Mouse (Mus musculus): ENCODE data around the gene Ppfibp2. TPM values are rescaled to one million over a fixed set of nuclear protein-coding genes. Genes with fewer than 3 reads are reported as not detected.
A peak's percentile ranks its signal among the peaks of the same experiment; 100 is the strongest.

Gene Ppfibp2
- total RNA-seq (2017), result 7.2 and 7.8 TPM in 2 replicates

- peak; percentile 70 for ATAC-seq (ENCODE audit: extremely low read depth, insufficient number of reproducible peaks, low FRiP score, poor library complexity, severe bottlenecking)
These were observed at the start of gene Ppfibp2 for GRCm38 (mm10) chr7:107594857-107595402. TSS of gene Ppfibp2 (plus strand) at chr7:107595207.

DNA sequence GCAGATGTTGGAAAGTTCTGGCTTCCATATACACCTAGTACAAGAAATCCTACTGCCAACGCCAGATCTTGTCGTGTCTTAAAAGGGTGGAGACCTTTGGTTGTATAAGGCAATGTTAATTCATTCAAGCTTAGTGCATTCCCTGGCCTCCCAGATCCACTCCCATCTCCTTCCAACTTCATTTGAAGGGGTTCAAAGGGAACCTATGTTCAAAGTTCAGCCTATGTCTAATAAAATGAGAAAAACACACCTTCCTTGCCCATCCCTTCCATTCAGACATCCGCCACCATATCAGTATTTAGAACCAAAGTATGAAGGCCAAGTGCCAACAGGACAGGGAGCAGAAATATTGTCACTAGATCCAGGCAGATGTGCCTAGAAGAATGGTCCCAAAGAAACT, 47.1 kb upstream of the Ppfibp2 start:
- ATAC-seq (ENCODE audit: extremely low read depth, insufficient number of reproducible peaks, low FRiP score, poor library complexity, severe bottlenecking), result no peak

GRCm38 (mm10) chr7:107553461-107553860, 41.5 kb upstream of the Ppfibp2 start:
- ATAC-seq (ENCODE audit: extremely low read depth, insufficient number of reproducible peaks, low FRiP score, poor library complexity, severe bottlenecking), result no peak

GRCm38 (mm10) chr7:107555906-107556305, 39.1 kb upstream of the Ppfibp2 start:
- no peak for ATAC-seq (ENCODE audit: extremely low read depth, insufficient number of reproducible peaks, low FRiP score, poor library complexity, severe bottlenecking)

DNA sequence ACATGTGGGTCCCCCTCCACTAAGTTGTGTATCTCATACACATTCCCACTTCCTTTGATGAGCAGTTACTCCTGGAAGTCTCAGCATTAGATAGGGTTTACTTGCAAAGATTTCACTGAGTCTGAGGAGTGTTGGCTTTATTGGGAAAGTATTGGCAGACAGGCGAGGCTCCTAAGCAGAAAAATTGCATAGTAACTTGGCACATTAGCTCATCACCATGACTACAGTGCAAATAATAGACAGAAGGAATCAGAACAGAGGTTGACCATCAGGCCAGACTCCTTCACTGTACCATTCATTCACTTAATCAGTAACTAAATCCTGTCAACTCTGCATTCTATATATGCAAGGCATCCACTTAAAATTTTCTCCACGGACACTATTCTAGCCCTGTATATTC, 34.3 kb upstream of the Ppfibp2 start:
- no peak for ATAC-seq (ENCODE audit: extremely low read depth, insufficient number of reproducible peaks, low FRiP score, poor library complexity, severe bottlenecking)

GRCm38 (mm10) chr7:107561584-107561983, 33.4 kb upstream of the Ppfibp2 start:
- ATAC-seq (ENCODE audit: extremely low read depth, insufficient number of reproducible peaks, low FRiP score, poor library complexity, severe bottlenecking), result no peak

DNA sequence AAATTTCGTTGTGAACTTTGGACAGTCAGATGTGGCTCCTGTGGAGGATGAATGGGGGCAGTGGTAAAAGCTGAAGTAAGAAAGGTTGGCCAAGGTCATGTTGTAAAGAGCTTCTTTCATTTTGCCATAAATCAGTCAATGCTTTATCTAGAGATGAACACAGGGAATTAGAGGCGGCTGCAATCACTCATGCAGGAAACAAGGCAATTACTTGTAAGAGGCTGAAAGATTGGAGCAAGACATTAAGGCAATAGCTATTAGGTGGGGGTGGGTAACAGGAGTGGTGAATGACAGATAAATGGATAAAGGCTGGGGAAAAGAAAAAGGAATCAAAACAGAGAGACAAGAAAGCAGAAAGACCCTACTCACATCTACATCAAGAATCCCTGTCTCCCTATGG, 31.3 kb upstream of the Ppfibp2 start:
- ATAC-seq (ENCODE audit: extremely low read depth, insufficient number of reproducible peaks, low FRiP score, poor library complexity, severe bottlenecking), result no peak

DNA sequence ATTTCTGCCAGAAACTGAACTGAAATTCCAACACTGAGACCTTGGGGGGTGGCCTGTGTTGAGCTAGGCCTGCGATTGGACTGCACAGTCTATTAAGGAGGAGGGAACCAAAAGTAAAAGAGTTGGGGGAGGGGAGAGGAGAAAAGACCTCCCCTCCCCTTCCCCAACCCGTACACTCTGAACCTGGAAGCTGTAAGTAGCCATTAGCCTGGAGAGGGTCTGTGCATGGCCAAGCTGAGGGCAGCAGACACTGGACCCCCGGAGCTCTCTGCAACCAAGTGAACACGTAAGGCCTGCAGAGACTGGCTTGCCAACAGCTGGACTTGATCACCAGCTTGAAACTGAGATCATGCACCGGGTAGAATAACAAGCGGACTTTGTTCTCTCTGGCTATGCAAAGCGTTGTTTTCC, 27.7 kb upstream of the Ppfibp2 start, which contains the start of gene Olfml1:
Gene Olfml1 (plus strand): TSS at position 186 of the 411 bp plus-strand sequence.
- ATAC-seq (ENCODE audit: extremely low read depth, insufficient number of reproducible peaks, low FRiP score, poor library complexity, severe bottlenecking), result no peak

GRCm38 (mm10) chr7:107567674-107568073, 27.3 kb upstream of the Ppfibp2 start:
- no peak for ATAC-seq (ENCODE audit: extremely low read depth, insufficient number of reproducible peaks, low FRiP score, poor library complexity, severe bottlenecking)

- no peak for ATAC-seq (ENCODE audit: extremely low read depth, insufficient number of reproducible peaks, low FRiP score, poor library complexity, severe bottlenecking)
These were observed 26.0 kb upstream of the Ppfibp2 start for GRCm38 (mm10) chr7:107568971-107569370.

GRCm38 (mm10) chr7:107573856-107574255, 21.2 kb upstream of the Ppfibp2 start:
- ATAC-seq (ENCODE audit: extremely low read depth, insufficient number of reproducible peaks, low FRiP score, poor library complexity, severe bottlenecking), result no peak

DNA sequence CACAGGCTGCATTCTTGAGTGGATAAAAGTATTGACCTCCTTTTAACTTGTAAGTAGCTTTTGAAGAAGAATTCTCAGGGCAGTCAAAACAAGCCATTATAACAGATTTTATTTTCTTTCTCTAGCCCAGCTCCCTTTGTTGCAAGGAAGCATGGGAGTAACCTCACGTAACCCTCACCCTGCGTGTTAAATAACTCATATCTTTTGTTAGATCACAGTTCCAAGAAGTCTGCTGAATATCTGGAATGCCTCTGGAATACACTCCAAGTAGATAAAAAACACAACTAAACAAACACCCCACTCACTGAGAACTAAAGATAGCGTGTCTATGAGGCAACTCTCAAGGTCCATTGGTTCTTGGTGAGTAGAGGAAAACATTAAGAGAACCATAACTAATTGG, 20.7 kb upstream of the Ppfibp2 start:
- no peak for ATAC-seq (ENCODE audit: extremely low read depth, insufficient number of reproducible peaks, low FRiP score, poor library complexity, severe bottlenecking)

GRCm38 (mm10) chr7:107592641-107593040, 2.4 kb upstream of the Ppfibp2 start:
- no peak for ATAC-seq (ENCODE audit: extremely low read depth, insufficient number of reproducible peaks, low FRiP score, poor library complexity, severe bottlenecking)

- ATAC-seq (ENCODE audit: extremely low read depth, insufficient number of reproducible peaks, low FRiP score, poor library complexity, severe bottlenecking), result peak; percentile 76
These were observed 1.1 kb upstream of the Ppfibp2 start for GRCm38 (mm10) chr7:107593904-107594303.

- ATAC-seq (ENCODE audit: extremely low read depth, insufficient number of reproducible peaks, low FRiP score, poor library complexity, severe bottlenecking), result peak; percentile 75
These were observed 616 bp upstream of the Ppfibp2 start for GRCm38 (mm10) chr7:107594325-107594856.

DNA sequence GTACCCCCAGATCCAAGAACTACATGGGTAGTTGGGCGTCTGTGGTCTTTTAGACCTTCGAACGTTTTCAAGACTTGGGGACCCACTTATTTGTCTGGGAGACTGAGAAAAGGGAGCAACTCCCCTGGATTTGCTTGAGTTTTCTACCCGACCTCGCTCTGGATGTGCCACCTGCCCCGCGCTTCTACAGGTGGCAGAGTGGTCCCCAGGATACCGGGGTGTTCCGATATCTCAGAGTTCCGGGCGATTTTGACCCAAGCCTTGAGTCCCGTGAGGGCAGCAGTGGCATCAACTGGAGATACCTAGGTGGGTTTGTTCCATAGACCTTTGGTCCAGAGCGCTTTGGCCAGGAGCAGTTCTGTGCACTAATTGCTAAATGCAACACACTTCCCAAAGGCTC, 419 bp downstream of the Ppfibp2 start:
- no peak for ATAC-seq (ENCODE audit: extremely low read depth, insufficient number of reproducible peaks, low FRiP score, poor library complexity, severe bottlenecking)

GRCm38 (mm10) chr7:107596753-107597152, 1.7 kb downstream of the Ppfibp2 start:
- no peak for ATAC-seq (ENCODE audit: extremely low read depth, insufficient number of reproducible peaks, low FRiP score, poor library complexity, severe bottlenecking)

DNA sequence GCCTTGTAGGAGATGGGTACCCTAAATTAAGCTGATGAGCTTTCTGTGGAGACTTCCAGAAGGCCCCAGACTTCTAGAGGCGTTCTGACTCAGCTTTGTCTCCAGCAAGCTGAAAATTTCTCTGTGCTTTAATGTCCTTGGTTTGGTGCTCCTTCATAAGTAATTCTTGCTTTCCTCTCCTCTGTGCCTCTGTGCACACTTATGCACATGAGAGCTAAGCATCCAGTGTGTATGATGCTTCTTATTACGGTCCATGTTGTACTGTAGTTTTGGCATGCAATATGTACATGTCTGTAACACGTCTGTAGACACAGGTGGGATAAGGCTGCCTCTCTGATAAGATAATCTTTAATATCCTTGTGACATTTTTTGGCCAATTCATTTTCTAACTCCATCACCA, 2.9 kb downstream of the Ppfibp2 start:
- ATAC-seq (ENCODE audit: extremely low read depth, insufficient number of reproducible peaks, low FRiP score, poor library complexity, severe bottlenecking), result no peak

- ATAC-seq (ENCODE audit: extremely low read depth, insufficient number of reproducible peaks, low FRiP score, poor library complexity, severe bottlenecking), result no peak
These were observed 5.6 kb downstream of the Ppfibp2 start for GRCm38 (mm10) chr7:107600651-107601050.

GRCm38 (mm10) chr7:107602505-107602904, 7.5 kb downstream of the Ppfibp2 start:
- no peak for ATAC-seq (ENCODE audit: extremely low read depth, insufficient number of reproducible peaks, low FRiP score, poor library complexity, severe bottlenecking)

DNA sequence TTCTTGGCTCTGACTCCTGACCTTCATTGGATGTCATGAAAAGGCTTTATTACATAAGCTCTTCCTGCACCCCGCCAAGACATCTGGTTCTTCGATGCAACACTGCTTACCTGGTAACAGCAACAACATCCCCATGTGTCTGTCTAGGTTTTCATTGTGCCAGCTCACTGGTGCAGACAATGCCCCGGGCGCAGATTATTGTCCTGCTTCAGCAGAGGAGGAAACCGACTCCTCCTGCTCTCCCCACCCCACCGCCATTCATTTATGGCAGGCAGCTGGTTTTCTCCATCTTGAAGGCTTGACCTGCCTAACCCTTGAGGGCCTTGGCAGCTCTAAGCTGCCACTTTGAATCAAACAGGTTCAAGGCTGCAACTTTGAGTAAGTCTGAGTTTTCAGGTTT, 7.9 kb downstream of the Ppfibp2 start:
- ATAC-seq (ENCODE audit: extremely low read depth, insufficient number of reproducible peaks, low FRiP score, poor library complexity, severe bottlenecking), result no peak
